Mouse (Mus musculus) midbrain, embryonic 13.5 days (tissue): ENCODE measurements around the gene Ilf3. TPM values are rescaled to one million over a fixed set of nuclear protein-coding genes. Genes with fewer than 3 reads are reported as not detected.
"Not testable (repeated sequence)": the region's sequence is repeated elsewhere in the genome, so short reads cannot be mapped to it uniquely, and the experiment has no call there.

Experiments
- ATAC-seq: fragments of 200-750 bp; cut with Nextera tagmentation; 2 replicates; pipeline ENCODE4 v1.8.0; 2017; ENCODE audit warnings: mild to moderate bottlenecking, moderate TSS enrichment, moderate library complexity
- H3K27ac ChIP-seq: fragments of 300-500 bp; sonication (generic); 2 replicates; pipeline ENCODE4 v1.5.1; 2015; ENCODE audit warnings: inconsistent platforms, mild to moderate bottlenecking, moderate library complexity
- H3K27me3 ChIP-seq: fragments of 300-500 bp; sonication (generic); 2 replicates; pipeline ENCODE4 v1.6.1; 2015; ENCODE audit warnings: mild to moderate bottlenecking, inconsistent platforms
- H3K36me3 ChIP-seq: fragments of 300-500 bp; sonication (generic); 2 replicates; pipeline ENCODE4 v1.6.1; 2015; ENCODE audit warnings: mild to moderate bottlenecking, inconsistent platforms
- H3K4me1 ChIP-seq: fragments of 300-500 bp; sonication (generic); replicated peaks from 2 replicates; pipeline ENCODE4 v1.6.1; 2015; ENCODE audit warnings: inconsistent platforms
- H3K4me2 ChIP-seq: fragments of 300-500 bp; sonication (generic); replicated peaks from 2 replicates; pipeline ENCODE4 v1.6.1; 2015; ENCODE audit warnings: moderate library complexity, mild to moderate bottlenecking, inconsistent platforms
- H3K4me3 ChIP-seq: fragments of 300-500 bp; sonication (generic); replicated peaks from 2 replicates; pipeline ENCODE4 v1.5.1; 2015; ENCODE audit warnings: mild to moderate bottlenecking, inconsistent platforms
- H3K9ac ChIP-seq: fragments of 300-500 bp; sonication (generic); replicated peaks from 2 replicates; pipeline ENCODE4 v1.6.1; 2015; ENCODE audit warnings: mild to moderate bottlenecking, inconsistent platforms
- H3K9me3 ChIP-seq: fragments of 300-500 bp; sonication (generic); 2 replicates; pipeline ENCODE4 v1.6.1; 2016; ENCODE audit warnings: mild to moderate bottlenecking, inconsistent platforms
- WGBS: fragments of 180-500 bp; shearing (Covaris S2); methylation state at CpG from one replicate; pipeline ENCODE4 v1.1.7; 2015; 5-methylcytosine and 5-hydroxymethylcytosine counted together
- polyA plus RNA-seq: library from polyadenylated mRNA; unstranded; fragments of >200 nt; fragmentation: Nextera tagmentation; extraction: Ambion mirVana; gene quantifications from 2 replicates; pipeline ENCODE4 v1.2.1, GENCODE M21; 2015

Gene Ilf3
- polyA plus RNA-seq, result 312 and 327 TPM in 2 replicates

DNA sequence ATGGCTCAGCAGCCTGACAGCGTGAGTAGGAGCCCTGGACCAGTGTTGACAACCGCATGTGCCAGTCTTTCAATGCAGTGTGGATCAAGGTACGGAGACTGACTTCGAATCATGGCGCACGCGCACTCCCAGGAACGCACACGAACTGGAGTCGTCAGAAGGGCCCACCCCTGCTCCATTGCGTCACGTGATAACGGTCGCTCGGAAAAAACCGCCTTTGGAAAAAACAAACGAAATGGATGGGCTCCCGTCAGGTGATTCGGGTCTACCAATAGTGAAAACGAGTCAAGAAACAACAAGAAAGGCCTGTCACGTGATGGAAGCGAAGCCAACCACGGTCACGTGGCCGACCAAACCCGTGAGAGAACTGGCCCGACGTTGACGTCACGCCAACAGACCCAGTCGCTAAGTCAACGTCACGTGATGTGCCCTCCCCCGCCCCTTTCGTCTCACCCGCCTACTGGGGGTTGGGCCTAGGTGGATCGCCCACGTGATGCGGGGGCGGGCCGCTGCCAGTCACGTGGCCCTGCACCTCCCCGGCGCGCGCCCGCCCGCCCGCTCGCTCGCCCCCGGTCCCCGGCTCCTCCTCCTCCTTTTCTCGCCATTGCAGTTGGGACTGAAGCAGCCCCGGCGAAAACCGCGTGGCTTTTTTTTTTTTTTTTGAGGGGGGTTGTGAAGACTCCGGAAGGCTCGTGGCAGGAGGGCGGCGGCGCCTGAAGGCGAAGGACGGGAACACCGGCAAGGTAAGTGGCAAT is at the start of gene Ilf3:
TSS of gene Ilf3 (plus strand) at position 515 of the 755 bp plus-strand sequence.
- peaks cover 31% of the 10 kb centered on the region for H3K4me1 ChIP-seq
- H3K27ac ChIP-seq, result peak within 1 kb of the TSS; percentile 92
- peaks cover 10% of the 10 kb centered on the region for H3K36me3 ChIP-seq
- no peaks in the 10 kb centered on the region for H3K9me3 ChIP-seq
- H3K27me3 ChIP-seq, result no peaks in the 10 kb centered on the region; the same call in 1 of the 2 replicates
- H3K4me2 ChIP-seq, result peak within 1 kb of the TSS; percentile 91
- H3K9ac ChIP-seq, result peak within 1 kb of the TSS; percentile 85
- ATAC-seq, result peak; percentile 93
- under 1% methylated on average over 65 of the region's 66 CpGs for WGBS
- H3K4me3 ChIP-seq, result peak within 1 kb of the TSS; percentile 92

DNA sequence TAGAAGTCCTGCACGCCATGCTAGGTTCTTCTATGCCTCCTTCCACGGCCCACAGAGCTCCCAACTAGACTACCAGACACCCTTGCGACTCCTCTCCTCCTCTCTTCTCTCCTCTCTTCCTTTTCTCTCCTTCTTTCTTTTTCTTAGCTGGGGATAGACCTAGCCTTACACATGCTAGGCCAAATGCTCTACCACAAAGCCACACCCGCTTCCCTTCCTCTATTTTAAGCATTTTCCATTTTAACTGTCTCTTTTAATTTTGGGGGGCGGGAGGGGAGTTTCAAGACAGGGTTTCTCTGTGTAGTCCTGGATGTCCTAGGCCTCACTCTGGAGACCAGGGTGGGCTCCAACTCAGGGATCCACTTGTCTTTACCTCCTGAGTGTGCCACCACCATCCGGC is 48.9 kb upstream of the Ilf3 start:
- Histone ChIP-seq H3K4me1 (peaks cover 24% of the 10 kb centered on the region), H3K27me3 (no peaks in the 10 kb centered on the region), H3K9ac (no peak overlapping the region), H3K27ac (no peak overlapping the region), H3K4me2 (no peak overlapping the region), H3K4me3 (no peak overlapping the region), H3K36me3 (no peaks in the 10 kb centered on the region), H3K9me3 (no peaks in the 10 kb centered on the region)
- 93% methylated on average over 6 of the region's 6 CpGs for WGBS
- no peak for ATAC-seq

DNA sequence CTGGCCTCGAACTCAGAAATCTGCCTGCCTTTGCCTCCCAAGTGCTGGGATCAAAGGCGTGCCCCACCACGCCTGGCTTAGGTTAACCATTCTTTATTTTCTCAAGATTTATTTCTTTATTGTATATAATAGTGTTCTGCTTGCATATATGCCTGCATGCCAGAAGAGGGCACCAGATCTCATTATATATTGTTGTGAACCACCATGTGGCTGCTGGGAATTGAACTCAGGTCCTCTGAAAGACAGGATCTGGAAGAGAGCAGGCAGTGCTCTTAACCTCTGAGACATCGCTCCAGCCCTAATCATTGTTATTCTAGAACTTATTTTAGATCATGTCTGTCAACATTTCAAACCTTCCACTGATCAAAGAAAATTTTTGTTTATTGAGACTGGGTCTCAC is 48.2 kb upstream of the Ilf3 start:
- Histone ChIP-seq H3K36me3 (0 out of 2 replicates have a peak, but pooled peaks cover under 1% of the 10 kb centered on the region), H3K9ac (no peak overlapping the region), H3K9me3 (no peaks in the 10 kb centered on the region), H3K4me3 (no peak overlapping the region), H3K27ac (no peak overlapping the region), H3K27me3 (no peaks in the 10 kb centered on the region), H3K4me1 (peaks cover 24% of the 10 kb centered on the region), H3K4me2 (no peak overlapping the region)
- 90% methylated on average over 4 of the region's 4 CpGs for WGBS
- no peak for ATAC-seq

DNA sequence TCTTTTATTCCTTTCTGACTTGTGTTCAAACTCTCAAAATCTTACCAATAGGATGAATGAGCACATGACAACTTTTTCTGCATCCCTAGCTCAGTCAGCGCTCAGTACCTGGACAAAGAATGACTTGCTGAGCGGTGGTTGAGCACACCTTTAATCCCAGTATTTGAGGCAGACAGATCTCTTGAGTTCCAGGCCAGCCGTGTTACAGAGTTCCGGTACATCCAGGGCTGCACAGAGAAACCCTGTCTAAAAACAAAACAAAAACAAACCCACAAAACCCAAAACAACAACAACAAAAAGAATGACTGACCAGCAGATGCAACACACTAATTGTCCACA is 47.4 kb upstream of the Ilf3 start:
- Histone ChIP-seq H3K27ac (no peak overlapping the region), H3K9ac (peak overlapping the region; percentile 80)

DNA sequence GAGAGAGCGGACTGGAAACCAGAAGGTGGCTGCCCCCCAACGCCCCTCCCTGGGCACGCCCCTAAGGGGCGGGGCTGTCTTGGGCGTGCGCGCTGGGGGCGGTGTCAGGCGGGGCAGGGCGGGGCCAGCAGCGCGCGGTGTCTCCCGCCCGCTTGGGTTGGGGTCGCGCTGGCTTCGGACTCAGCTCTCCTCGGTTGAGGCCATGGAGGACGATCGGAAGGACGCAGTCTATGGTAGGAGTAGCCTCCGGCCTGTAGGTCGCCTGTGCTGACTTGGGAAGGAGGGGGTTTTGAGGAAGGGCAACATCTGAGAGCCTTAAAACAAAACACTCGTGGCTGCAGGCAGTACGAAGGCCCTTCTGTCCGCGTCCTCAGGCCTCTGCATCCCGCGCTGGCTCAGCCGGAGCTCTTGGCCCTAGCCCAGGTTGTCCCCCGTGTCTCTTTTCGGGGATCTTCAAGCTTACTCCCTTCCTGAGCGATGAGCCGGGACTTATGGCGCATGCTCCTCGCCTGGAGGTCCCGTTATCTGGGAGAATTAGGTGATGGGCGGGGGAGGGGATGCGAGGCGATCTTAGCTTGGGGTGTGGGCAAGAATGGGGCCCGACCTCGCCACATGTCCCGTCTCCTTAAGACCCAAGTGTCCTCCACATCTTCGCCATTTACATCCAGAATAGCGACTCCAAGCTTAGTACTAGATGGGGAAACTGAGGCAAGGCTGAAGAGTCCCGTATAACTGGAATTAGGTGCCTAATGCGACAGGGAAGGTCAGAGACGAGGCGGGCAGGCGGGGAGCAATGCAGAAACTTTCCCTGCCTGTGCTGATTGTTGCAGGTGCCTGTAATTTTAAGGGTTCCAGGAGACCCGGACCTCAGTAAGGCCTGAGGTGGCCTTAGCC is 46.8 kb upstream of the Ilf3 start, which contains the start of gene Slc44a2:
TSS of gene Slc44a2 (plus strand) at position 80 of the 894 bp plus-strand sequence.
- peak within 1 kb of the TSS; percentile 80 for H3K9ac ChIP-seq
- WGBS, result under 1% methylated on average over 52 of the region's 52 CpGs
- H3K9me3 ChIP-seq, result no peaks in the 10 kb centered on the region
- peak within 1 kb of the TSS; percentile 61 for H3K27ac ChIP-seq
- ATAC-seq, result peak; percentile 93
- peak within 1 kb of the TSS; percentile 93 for H3K4me2 ChIP-seq
- 0 out of 2 replicates have a peak, but pooled peaks cover 3% of the 10 kb centered on the region for H3K36me3 ChIP-seq
- peak within 1 kb of the TSS; percentile 78 for H3K4me3 ChIP-seq
- H3K27me3 ChIP-seq, result no peaks in the 10 kb centered on the region
- H3K4me1 ChIP-seq, result peaks cover 24% of the 10 kb centered on the region

More for the DNA sequence above, 47.4 kb upstream of the Ilf3 start:
- Histone ChIP-seq H3K4me3 (peak overlapping the region; percentile 78), H3K4me2 (peak overlapping the region; percentile 93), H3K27me3 (no peaks in the 10 kb centered on the region), H3K4me1 (peaks cover 24% of the 10 kb centered on the region), H3K9me3 (no peaks in the 10 kb centered on the region), H3K36me3 (0 out of 2 replicates have a peak, but pooled peaks cover 3% of the 10 kb centered on the region)
- WGBS, result 25% methylated on average over 4 of the region's 4 CpGs
- ATAC-seq, result peak; percentile 72

DNA sequence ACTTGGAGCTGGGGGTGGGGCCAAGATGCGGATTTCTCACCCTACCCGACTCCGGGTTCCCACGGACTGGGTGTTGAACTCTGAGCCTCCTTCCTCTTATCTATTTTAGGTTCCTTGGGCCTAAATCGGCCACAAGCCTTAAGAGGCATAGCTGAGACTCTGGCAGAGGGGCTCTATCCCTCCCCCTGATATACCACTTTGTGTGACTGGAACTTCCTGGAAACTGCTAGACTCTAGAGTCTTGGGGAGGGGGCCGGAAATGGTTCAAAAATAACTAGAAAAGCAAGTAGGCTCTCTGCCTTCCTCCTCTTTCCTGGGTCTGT is 46.2 kb upstream of the Ilf3 start:
- Histone ChIP-seq H3K9ac (peak overlapping the region; percentile 80), H3K27ac (no peak overlapping the region), H3K4me2 (peak overlapping the region; percentile 93), H3K4me1 (peaks cover 24% of the 10 kb centered on the region), H3K9me3 (no peaks in the 10 kb centered on the region), H3K4me3 (peak overlapping the region; percentile 78), H3K27me3 (no peaks in the 10 kb centered on the region), H3K36me3 (0 out of 2 replicates have a peak, but pooled peaks cover 3% of the 10 kb centered on the region)
- ATAC-seq, result no peak
- 20% methylated on average over 6 of the region's 6 CpGs for WGBS

DNA sequence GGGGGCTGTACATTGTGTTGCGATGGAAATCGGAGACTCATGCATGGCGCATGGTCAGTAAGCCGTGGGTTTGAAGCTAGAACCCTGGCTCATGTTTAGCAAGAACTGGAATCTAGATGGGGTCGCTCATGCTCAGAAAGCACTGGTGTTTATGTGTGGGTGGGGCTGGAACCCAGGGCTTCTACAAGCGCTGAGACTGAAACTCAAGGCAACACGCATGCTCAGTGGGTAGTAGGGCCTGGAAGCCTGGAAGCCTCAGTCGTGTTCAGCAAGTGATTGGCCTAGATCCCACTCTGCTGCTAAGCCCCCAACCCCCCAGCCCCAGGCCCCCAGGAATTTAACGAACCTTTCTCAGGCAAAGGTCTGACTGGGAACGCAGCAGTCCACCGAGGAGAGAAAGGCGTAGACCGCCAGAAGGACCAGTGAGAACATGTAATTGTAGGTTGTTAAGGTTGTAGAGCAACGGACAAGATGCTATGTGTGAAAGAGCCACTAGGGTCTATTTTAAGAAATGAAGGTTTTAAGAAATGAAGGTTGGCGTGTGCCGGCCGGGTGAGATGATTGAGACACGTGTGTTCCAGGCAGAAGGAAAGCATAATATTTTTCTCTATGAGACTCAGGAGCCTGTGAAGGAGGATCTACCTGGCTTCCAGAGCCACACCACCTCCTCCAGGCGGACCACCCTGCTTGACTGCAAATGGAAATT is 45.3 kb upstream of the Ilf3 start:
- H3K4me2 ChIP-seq, result peak overlapping the region; percentile 93
- ATAC-seq, result no peak
- no peaks in the 10 kb centered on the region for H3K9me3 ChIP-seq
- 0 out of 2 replicates have a peak, but pooled peaks cover 3% of the 10 kb centered on the region for H3K36me3 ChIP-seq
- no peak overlapping the region for H3K27ac ChIP-seq
- WGBS, result 85% methylated on average over 19 of the region's 19 CpGs
- H3K27me3 ChIP-seq, result no peaks in the 10 kb centered on the region
- H3K4me3 ChIP-seq, result peak overlapping the region; percentile 78; the same call in 1 of the 2 replicates
- H3K9ac ChIP-seq, result peak overlapping the region; percentile 80; the same call in 1 of the 2 replicates
- H3K4me1 ChIP-seq, result peaks cover 24% of the 10 kb centered on the region

DNA sequence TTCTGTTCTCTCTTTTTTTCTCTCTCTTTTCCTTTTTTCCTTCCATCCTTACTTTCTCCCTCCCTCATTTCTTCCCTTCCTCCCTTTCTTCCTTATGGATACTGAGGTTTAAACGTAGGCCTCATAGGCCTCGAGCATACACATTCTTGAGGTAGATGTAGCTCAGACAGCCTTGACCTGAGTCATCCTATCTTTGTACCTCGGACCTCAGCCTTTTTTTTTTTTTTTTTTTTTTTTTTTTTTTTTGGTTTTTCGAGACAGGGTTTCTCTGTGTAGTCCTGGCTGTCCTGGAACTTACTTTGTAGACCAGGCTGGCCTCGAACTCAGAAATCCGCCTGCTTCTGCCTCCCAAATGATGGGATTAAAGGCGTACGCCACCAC is 44.8 kb upstream of the Ilf3 start:
- H3K4me2 ChIP-seq, H3K4me3 ChIP-seq, H3K27me3 ChIP-seq, H3K36me3 ChIP-seq, H3K9ac ChIP-seq, ATAC-seq, H3K27ac ChIP-seq, H3K9me3 ChIP-seq: not testable (repeated sequence)
- H3K4me1 ChIP-seq, result peaks cover 24% of the 10 kb centered on the region
- 93% methylated on average over 8 of the region's 8 CpGs for WGBS

DNA sequence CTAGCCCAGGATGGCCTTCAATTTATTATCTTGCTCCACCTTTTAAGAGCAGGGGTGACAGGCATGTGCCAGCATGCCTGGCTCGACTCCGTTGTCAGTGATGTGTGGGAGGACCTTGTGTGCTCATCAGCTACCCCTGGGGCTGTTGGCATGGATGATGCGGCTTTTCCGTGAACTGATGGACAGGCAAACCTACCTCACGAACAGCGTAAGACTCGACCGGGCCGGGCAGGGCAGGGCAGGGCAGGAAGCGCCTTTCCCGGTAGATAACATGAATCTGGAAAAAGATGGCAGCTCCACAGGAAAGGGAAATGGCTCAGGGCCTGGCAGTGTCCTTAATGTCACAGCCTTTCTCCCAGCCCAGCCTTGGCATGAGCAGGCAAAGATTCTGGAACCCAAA is 43.4 kb upstream of the Ilf3 start:
- Histone ChIP-seq H3K9me3 (no peaks in the 10 kb centered on the region), H3K4me1 (peaks cover 24% of the 10 kb centered on the region), H3K9ac (no peak overlapping the region), H3K4me2 (no peak overlapping the region), H3K36me3 (0 out of 2 replicates have a peak, but pooled peaks cover 3% of the 10 kb centered on the region), H3K27ac (no peak overlapping the region), H3K4me3 (no peak overlapping the region), H3K27me3 (no peaks in the 10 kb centered on the region)
- WGBS, result 95% methylated on average over 11 of the region's 11 CpGs
- ATAC-seq, result no peak

DNA sequence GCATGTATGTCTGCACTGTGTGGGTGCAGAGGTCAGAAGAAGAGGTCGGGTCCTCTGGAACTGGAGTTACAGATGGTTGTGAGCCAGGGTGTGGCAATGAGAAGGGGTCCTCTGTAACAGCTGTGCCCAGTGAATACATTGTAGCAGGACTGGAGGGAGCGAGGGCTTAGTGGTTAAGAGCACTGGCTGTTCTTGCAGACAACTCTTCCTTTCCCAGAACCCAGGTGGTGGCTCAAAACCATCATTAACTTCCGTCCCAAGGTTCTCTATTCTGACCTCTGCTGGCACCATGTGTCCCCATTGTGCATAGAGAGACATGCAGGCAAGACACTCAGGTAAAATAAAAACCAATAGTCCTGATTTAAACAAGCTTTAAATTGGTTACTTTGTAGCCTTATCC is 40.1 kb upstream of the Ilf3 start:
- Histone ChIP-seq H3K27ac (no peak overlapping the region), H3K4me1 (peaks cover 18% of the 10 kb centered on the region), H3K27me3 (no peaks in the 10 kb centered on the region), H3K36me3 (peaks cover 7% of the 10 kb centered on the region; the same call in 1 of the 2 replicates), H3K9me3 (no peaks in the 10 kb centered on the region), H3K4me3 (no peak overlapping the region), H3K4me2 (no peak overlapping the region), H3K9ac (no peak overlapping the region)
- 80% methylated on average over 3 of the region's 3 CpGs for WGBS
- no peak for ATAC-seq

DNA sequence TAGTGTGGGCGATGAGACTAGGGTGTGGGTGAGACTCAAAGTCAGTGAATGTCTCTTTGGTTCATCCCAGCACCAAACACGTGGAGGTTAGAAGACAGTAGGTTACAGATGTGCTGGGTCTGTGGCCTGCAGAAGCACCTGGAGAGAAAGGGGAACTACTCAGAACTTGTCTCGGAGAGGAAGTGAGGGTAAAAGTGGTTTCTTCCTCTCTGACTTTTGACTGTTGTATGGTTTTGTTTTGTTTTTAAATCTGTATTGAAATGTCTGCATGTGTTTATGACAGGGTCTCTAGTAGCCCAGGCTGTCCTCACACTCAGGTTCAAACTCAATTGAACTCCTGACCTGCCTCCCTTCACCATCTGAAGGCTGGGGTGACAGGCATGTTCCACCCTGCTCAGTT is 39.6 kb upstream of the Ilf3 start:
- Histone ChIP-seq H3K27me3 (no peaks in the 10 kb centered on the region), H3K36me3 (peaks cover 7% of the 10 kb centered on the region; the same call in 1 of the 2 replicates), H3K9ac (no peak overlapping the region), H3K4me1 (peaks cover 22% of the 10 kb centered on the region), H3K27ac (no peak overlapping the region), H3K9me3 (no peaks in the 10 kb centered on the region), H3K4me3 (no peak overlapping the region), H3K4me2 (no peak overlapping the region)
- no peak for ATAC-seq
- WGBS, result 84% methylated on average over 3 of the region's 3 CpGs
